Mouse (Mus musculus): Measurements from ENCODE around the gene Ino80e. TPM values are rescaled to one million over a fixed set of nuclear protein-coding genes. Genes with fewer than 3 reads are reported as not detected.
A peak's percentile ranks its signal among the peaks of the same experiment; 100 is the strongest.

The Ino80e gene
- total RNA-seq, 2 experiments from 2014 or later, result 21.2 to 21.8 TPM

GRCm38 (mm10) chr7:126821835-126822511 is 40.2 kb downstream of the Ino80e start:
- intact Hi-C loops (cut with DNase I), result loop anchor here (2.0 kb wide), 2 partner anchors 141 to 283 kb away; no protein-coding TSS in a partner anchor
- DNase-seq, result peak; percentile 86 to 88

GRCm38 (mm10) chr7:126818818-126819217 is 43.4 kb downstream of the Ino80e start:
- intact Hi-C loops (cut with DNase I), result no loop called here
- no peak for DNase-seq

- intact Hi-C loops (cut with DNase I), result no loop called here
These were observed 44.6 kb downstream of the Ino80e start for GRCm38 (mm10) chr7:126817595-126817994.

GRCm38 (mm10) chr7:126816494-126816893 is 45.7 kb downstream of the Ino80e start:
- DNase-seq, result no peak
- intact Hi-C loops (cut with DNase I), result no loop called here

More at GRCm38 (mm10) chr7:126817595-126817994, 44.6 kb downstream of the Ino80e start:
- no peak for DNase-seq

- intact Hi-C loops (cut with DNase I), result no loop called here
- no peak for DNase-seq
These were observed 46.4 kb downstream of the Ino80e start for GRCm38 (mm10) chr7:126815726-126816222.

- no peak for DNase-seq
- intact Hi-C loops (cut with DNase I), result no loop called here
These were observed 52.3 kb downstream of the Ino80e start for GRCm38 (mm10) chr7:126809723-126810369.

- intact Hi-C loops (cut with DNase I), result no loop called here
- peak; percentile 88 for DNase-seq
These were observed 53.3 kb downstream of the Ino80e start for GRCm38 (mm10) chr7:126808703-126809455.

- intact Hi-C loops (cut with DNase I), result no loop called here
These were observed 54.8 kb downstream of the Ino80e start for GRCm38 (mm10) chr7:126807405-126807804.

GRCm38 (mm10) chr7:126806956-126807355 is 55.2 kb downstream of the Ino80e start:
- intact Hi-C loops (cut with DNase I), result no loop called here
- no peak for DNase-seq

More at GRCm38 (mm10) chr7:126807405-126807804, 54.8 kb downstream of the Ino80e start:
- DNase-seq, result no peak

- intact Hi-C loops (cut with DNase I), result loop anchor here (5.0 kb wide), 1 partner anchor 59 kb away; the partner anchor contains the start of genes Hirip3 and Ino80e
- no peak for DNase-seq
These were observed 58.4 kb downstream of the Ino80e start for GRCm38 (mm10) chr7:126803751-126804150.

GRCm38 (mm10) chr7:126803181-126803580 is 59.0 kb downstream of the Ino80e start:
- intact Hi-C loops (cut with DNase I), result loop anchor here (5.0 kb wide), 1 partner anchor 59 kb away; the partner anchor contains the start of genes Hirip3 and Ino80e
- DNase-seq, result no peak

- intact Hi-C loops (cut with DNase I), result loop anchor here (5.0 kb wide), 1 partner anchor 60 kb away; the partner anchor contains the start of genes Hirip3 and Ino80e
- DNase-seq, result no peak
These were observed 59.9 kb downstream of the Ino80e start for GRCm38 (mm10) chr7:126802134-126802889.

- DNase-seq, result no peak
- intact Hi-C loops (cut with DNase I), result loop anchor here (5.0 kb wide), 1 partner anchor 61 kb away; the partner anchor contains the start of genes Hirip3 and Ino80e
These were observed 61.1 kb downstream of the Ino80e start for GRCm38 (mm10) chr7:126801057-126801422.

Other genes with a start within 250 kb of the Ino80e start
- gene Nupr1, start 231.5 kb downstream of the Ino80e start, total RNA-seq (2021), result 1 to 10 TPM; 7.2 to 9.9 TPM
- gene Sgf29, start 213.1 kb downstream of the Ino80e start, total RNA-seq (2021), result 10 to 100 TPM; 21.8 to 25.2 TPM
- 10 to 100 TPM; 30.3 to 43.0 TPM for gene Sult1a1, start 185.9 kb downstream of the Ino80e start, total RNA-seq (2021)
- 10 to 100 TPM; 47.0 to 60.8 TPM for gene Bola2, start 167.0 kb downstream of the Ino80e start, total RNA-seq (2021)
- gene Slx1b, start 166.6 kb downstream of the Ino80e start, total RNA-seq (2021), result 1 to 10 TPM; 4.4 to 5.9 TPM
- 1 to 10 TPM; 7.8 to 9.9 TPM for gene Coro1a, start 154.6 kb downstream of the Ino80e start, total RNA-seq (2021)
- gene Mapk3, start 102.8 kb downstream of the Ino80e start, total RNA-seq (2021), result 10 to 100 TPM; 61.0 to 62.2 TPM
- gene Gdpd3, start 96.0 kb downstream of the Ino80e start, total RNA-seq (2021), result 1 to 10 TPM; 1.6 TPM
- gene Ypel3, start 85.4 kb downstream of the Ino80e start, total RNA-seq (2021), result 100 to 1,000 TPM in 1 of 2 experiments, 10 to 100 TPM in 1; 91.4 to 110 TPM
- under 1 TPM; 0.24 to 0.44 TPM for gene Tbx6, start 80.9 kb downstream of the Ino80e start, total RNA-seq (2021)
- gene Ppp4c, start 69.9 kb downstream of the Ino80e start, total RNA-seq (2021), result 10 to 100 TPM; 36.1 to 36.5 TPM
- 1 to 10 TPM; 8.2 to 9.7 TPM for gene Fam57b, start 64.7 kb downstream of the Ino80e start, total RNA-seq (2021)
- gene 4930451I11Rik, start 30.7 kb downstream of the Ino80e start, total RNA-seq (2021), result not detected
- gene Doc2a, start 15.0 kb downstream of the Ino80e start, total RNA-seq (2021), result not detected
- gene Hirip3, start 405 bp downstream of the Ino80e start, total RNA-seq (2021), result 1 to 10 TPM; 6.1 to 6.6 TPM
- gene Taok2, start 22.3 kb upstream of the Ino80e start, total RNA-seq (2021), result 10 to 100 TPM; 39.5 to 43.2 TPM
- gene Tmem219, start 60.5 kb upstream of the Ino80e start, total RNA-seq (2021), result 10 to 100 TPM in 1 of 2 experiments, 1 to 10 TPM in 1; 9.5 to 11.5 TPM
- 1 to 10 TPM; 5.4 to 7.4 TPM for gene Kctd13, start 66.5 kb upstream of the Ino80e start, total RNA-seq (2021)
- gene Asphd1, start 87.2 kb upstream of the Ino80e start, total RNA-seq (2021), result not detected
- 1 to 10 TPM; 6.4 to 10.0 TPM for gene Sez6l2, start 88.2 kb upstream of the Ino80e start, total RNA-seq (2021)
- gene Cdipt, start 113.5 kb upstream of the Ino80e start, total RNA-seq (2021), result 10 to 100 TPM; 52.2 to 55.4 TPM
- under 1 TPM; 0.31 to 0.65 TPM for gene Cdiptos, start 113.7 kb upstream of the Ino80e start, total RNA-seq (2021)
- gene Mvp, start 152.2 kb upstream of the Ino80e start, total RNA-seq (2021), result 10 to 100 TPM; 53.5 to 57.7 TPM
- gene Pagr1b, start 154.1 kb upstream of the Ino80e start, total RNA-seq (2021), result not detected
- 10 to 100 TPM in 1 of 2 experiments, not detected in 1; 11.8 TPM for gene Pagr1a, start 155.0 kb upstream of the Ino80e start, total RNA-seq (2021)
- 10 to 100 TPM; 25.2 to 28.6 TPM for gene Gm42742, start 158.7 kb upstream of the Ino80e start, total RNA-seq (2021)
- gene Prrt2, start 158.8 kb upstream of the Ino80e start, total RNA-seq (2021), result 1 to 10 TPM in 1 of 2 experiments, under 1 TPM in 1; 0.57 to 1.2 TPM
- gene Maz, start 164.7 kb upstream of the Ino80e start, total RNA-seq (2021), result 10 to 100 TPM; 66.5 to 71.5 TPM
- gene Kif22, start 180.1 kb upstream of the Ino80e start, total RNA-seq (2021), result 1 to 10 TPM; 1.0 to 2.6 TPM
- not detected for gene Zg16, start 225.0 kb upstream of the Ino80e start, total RNA-seq (2021)
- 1 to 10 TPM; 1.6 to 1.9 TPM for gene AI467606, start 229.0 kb upstream of the Ino80e start, total RNA-seq (2021)

All from heart, postnatal 36 days (tissue).